Mouse (Mus musculus) MEL (cell line): Measurements from ENCODE around the gene Olr1. TPM values are rescaled to one million over a fixed set of nuclear protein-coding genes. Genes with fewer than 3 reads are reported as not detected.

Source experiments
- DNase-seq: peaks from one replicate; pipeline ENCODE4 v3.0.0; 2011; ENCODE audit warnings: low read depth, low spot score
- H3K27ac ChIP-seq: 2 replicates; pipeline ENCODE4 v1.5.1; 2012; ENCODE audit warnings: low read depth, mild to moderate bottlenecking, control low read depth, low read length, moderate library complexity; ENCODE audit not compliant: control insufficient read depth
- H3K27me3 ChIP-seq, 2 experiments: fragments of 150-350 bp in 1 of 2; sonication (generic) in 1 of 2; 2 replicates each; pipeline ENCODE4 v1.6.1; 2012; ENCODE audit warnings: low read length in 2 of 2, mild to moderate bottlenecking in 2 of 2, improper control_type of control experiment in 1 of 2, moderate library complexity in 1 of 2; ENCODE audit not compliant: insufficient read depth in 2 of 2, control insufficient read depth in 1 of 2
- H3K36me3 ChIP-seq, 2 experiments: 2 replicates each; pipeline ENCODE4 v1.6.1; 2012 to 2014; ENCODE audit warnings: low read length in 2 of 2, improper control_type of control experiment in 1 of 2, inconsistent platforms in 1 of 2, mild to moderate bottlenecking in 1 of 2; ENCODE audit not compliant: insufficient read depth in 2 of 2, control insufficient read depth in 1 of 2
- H3K4me1 ChIP-seq, 2 experiments: fragments of 150-350 bp in 1 of 2; sonication (generic) in 1 of 2; 2 replicates each; pipeline ENCODE4 v1.6.1; 2012; ENCODE audit warnings: low read length in 2 of 2, improper control_type of control experiment in 1 of 2, mild to moderate bottlenecking in 1 of 2; ENCODE audit not compliant: insufficient read depth in 2 of 2, control insufficient read depth in 1 of 2
- H3K4me3 ChIP-seq, 2 experiments: fragments of 150-350 bp in 1 of 2; sonication (generic) in 1 of 2; 2 replicates each; pipeline ENCODE4 v1.5.1; 2012; ENCODE audit warnings: low read depth in 2 of 2, low read length in 2 of 2, mild to moderate bottlenecking in 2 of 2, moderate library complexity in 2 of 2, control low read depth in 1 of 2, improper control_type of control experiment in 1 of 2; ENCODE audit not compliant: control insufficient read depth in 1 of 2, insufficient read depth in 1 of 2
- H3K79me2 ChIP-seq: 2 replicates; pipeline ENCODE4 v1.6.1; 2012; ENCODE audit warnings: mild to moderate bottlenecking, low read length, moderate library complexity; ENCODE audit not compliant: control insufficient read depth, poor library complexity, insufficient read depth
- H3K9ac ChIP-seq: 2 replicates; pipeline ENCODE4 v1.6.1; 2012; ENCODE audit warnings: low read depth, mild to moderate bottlenecking, control low read depth, low read length, moderate library complexity; ENCODE audit not compliant: control insufficient read depth, poor library complexity, severe bottlenecking
- H3K9me3 ChIP-seq: fragments of 150-350 bp; sonication (generic); replicated peaks from 2 replicates; pipeline ENCODE4 v1.6.1; 2012; ENCODE audit warnings: mild to moderate bottlenecking, low read length, improper control_type of control experiment, moderate library complexity; ENCODE audit not compliant: insufficient read depth
- CHD1 ChIP-seq: IDR thresholded peaks from 2 replicates; pipeline ENCODE4 v1.6.1; 2012; ENCODE audit warnings: low read depth, mild to moderate bottlenecking, inconsistent platforms, low read length, improper control_type of control experiment
- CHD2 ChIP-seq: IDR thresholded peaks from 2 replicates; pipeline ENCODE4 v1.6.1; 2011; ENCODE audit warnings: low read length, improper control_type of control experiment
- E2F4 ChIP-seq: IDR thresholded peaks from 2 replicates; pipeline ENCODE4 v1.6.1; 2011; ENCODE audit warnings: low read depth, low read length, improper control_type of control experiment, borderline replicate concordance
- EP300 ChIP-seq, 2 experiments: IDR thresholded peaks; 2 replicates each; pipeline ENCODE4 v1.6.1; 2011; ENCODE audit warnings: improper control_type of control experiment in 2 of 2, low read length in 2 of 2, low read depth in 1 of 2, mild to moderate bottlenecking in 1 of 2
- ETS1 ChIP-seq: IDR thresholded peaks from 2 replicates; pipeline ENCODE4 v1.6.1; 2012; ENCODE audit warnings: low read depth, mild to moderate bottlenecking, inconsistent platforms, low read length, improper control_type of control experiment, moderate library complexity
- GABPA ChIP-seq: IDR thresholded peaks from 2 replicates; pipeline ENCODE4 v1.6.1; 2012; ENCODE audit warnings: low read depth, mild to moderate bottlenecking, inconsistent platforms, low read length, improper control_type of control experiment, moderate library complexity
- GATA1 ChIP-seq: IDR thresholded peaks from 2 replicates; pipeline ENCODE4 v1.6.1; 2011; ENCODE audit warnings: low read depth, low read length, improper control_type of control experiment
- KAT2A ChIP-seq: conservative IDR thresholded peaks from 2 replicates; pipeline ENCODE4 v1.6.1; 2012; ENCODE audit warnings: low read depth, low read length, improper control_type of control experiment, inconsistent platforms
- MAX ChIP-seq: IDR thresholded peaks from 2 replicates; pipeline ENCODE4 v1.6.1; 2011; ENCODE audit warnings: low read length, improper control_type of control experiment
- MAZ ChIP-seq: IDR thresholded peaks from 2 replicates; pipeline ENCODE4 v1.6.1; 2012; ENCODE audit warnings: low read depth, mild to moderate bottlenecking, inconsistent platforms, low read length, improper control_type of control experiment
- MEF2A ChIP-seq: IDR thresholded peaks from 2 replicates; pipeline ENCODE4 v1.6.1; 2014; ENCODE audit warnings: low read depth, mild to moderate bottlenecking, inconsistent platforms, low read length, improper control_type of control experiment; ENCODE audit not compliant: poor library complexity, insufficient replicate concordance, severe bottlenecking; ENCODE audit errors: extremely low read depth
- MYB ChIP-seq: IDR thresholded peaks from 2 replicates; pipeline ENCODE4 v1.6.1; 2011; ENCODE audit warnings: mild to moderate bottlenecking, low read depth, low read length, improper control_type of control experiment
- SIN3A ChIP-seq: IDR thresholded peaks from 2 replicates; pipeline ENCODE4 v1.6.1; 2012; ENCODE audit warnings: low read length, improper control_type of control experiment, inconsistent platforms
- SMC3 ChIP-seq: IDR thresholded peaks from 2 replicates; pipeline ENCODE4 v1.6.1; 2011; ENCODE audit warnings: low read depth, low read length, improper control_type of control experiment
- TAL1 ChIP-seq: IDR thresholded peaks from 2 replicates; pipeline ENCODE4 v1.6.1; 2012; ENCODE audit warnings: mild to moderate bottlenecking, inconsistent platforms, low read length, moderate library complexity, mixed read lengths
- TBP ChIP-seq: IDR thresholded peaks from 2 replicates; pipeline ENCODE4 v1.8.0; 2011; ENCODE audit warnings: low read depth, low read length, improper control_type of control experiment
- USF2 ChIP-seq, 2 experiments: IDR thresholded peaks; 2 replicates each; pipeline ENCODE4 v1.6.1; 2011 to 2012; ENCODE audit warnings: improper control_type of control experiment in 2 of 2, low read length in 2 of 2, borderline replicate concordance in 1 of 2, inconsistent platforms in 1 of 2, low read depth in 1 of 2, mild to moderate bottlenecking in 1 of 2; ENCODE audit not compliant: insufficient read depth in 1 of 2
- ZC3H11A ChIP-seq: IDR thresholded peaks from 2 replicates; pipeline ENCODE4 v1.6.1; 2012; ENCODE audit warnings: low read depth, mild to moderate bottlenecking, inconsistent platforms, low read length, improper control_type of control experiment
- ZKSCAN1 ChIP-seq: IDR thresholded peaks from 2 replicates; pipeline ENCODE4 v1.6.1; 2012; ENCODE audit warnings: low read depth, mild to moderate bottlenecking, inconsistent platforms, low read length, improper control_type of control experiment, moderate library complexity
- polyA plus RNA-seq, 2 experiments: library from polyadenylated mRNA; stranded (reverse) in 1 of 2; unstranded in 1 of 2; fragments of >175 nt in 1 of 2; fragments of >200 nt in 1 of 2; gene quantifications; 2 replicates each; pipeline versions ENCODE4 v1.2.1 to v1.2.4; 2012; ENCODE audit warnings: low replicate concordance in 2 of 2, low read depth in 1 of 2; ENCODE audit not compliant: insufficient read length in 2 of 2, insufficient read depth in 1 of 2, missing spikeins in 1 of 2
- total RNA-seq: library from RNA; depleted of rRNA; stranded (reverse); fragments of 300-350 nt; gene quantifications from 2 replicates; pipeline ENCODE4 v1.2.3, GENCODE M21; 2012

The Olr1 gene
- total and polyA plus RNA-seq, 3 experiments = 0.06 TPM; not detected in 2

- H3K27me3 ChIP-seq = peaks cover 0 to 6% of the 10 kb centered on the region in 2 experiments; a peak in 2 of 4 replicates
- H3K36me3 ChIP-seq = peaks cover 0 to 6% of the 10 kb centered on the region in 2 experiments; a peak in 2 of 4 replicates
- H3K4me1 ChIP-seq = peaks cover 0 to 9% of the 10 kb centered on the region in 2 experiments; a peak in 1 of 4 replicates
- no peak for DNase-seq
- H3K4me3 ChIP-seq = no peak overlapping the region
- H3K27ac ChIP-seq = no peak overlapping the region
- H3K79me2 ChIP-seq = no peaks in the 10 kb centered on the region
- H3K9me3 ChIP-seq = no peaks in the 10 kb centered on the region
- TF ChIP-seq MAZ (no peak), CHD2 (no peak)
- no peak overlapping the region for H3K9ac ChIP-seq
Measured at GRCm38 (mm10) chr6:129516388-129516787, 9.4 kb upstream of the Olr1 start.

DNA sequence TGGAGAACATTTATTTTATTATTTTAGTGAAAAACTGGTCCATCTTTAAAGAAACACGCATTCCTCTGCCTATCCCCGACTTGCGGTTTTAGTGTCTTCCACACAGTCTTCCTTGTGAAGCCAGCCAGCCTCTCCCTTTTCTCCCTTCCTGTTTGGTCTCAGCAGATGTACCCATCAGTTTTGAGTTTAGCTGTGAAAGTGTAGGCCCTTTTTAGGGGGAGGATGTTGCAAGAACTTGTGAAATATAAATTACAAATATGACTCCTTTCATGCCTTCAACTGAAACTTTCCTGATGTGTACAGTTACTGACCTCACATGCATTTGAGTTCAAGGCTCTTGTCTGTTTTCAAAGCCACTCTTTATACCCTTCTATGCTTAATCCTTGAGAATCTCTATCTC lies 8.1 kb upstream of the Olr1 start:
- Histone ChIP-seq H3K4me1 (peaks cover 0 to 9% of the 10 kb centered on the region in 2 experiments; a peak in 1 of 4 replicates), H3K9me3 (no peaks in the 10 kb centered on the region), H3K27ac (no peak overlapping the region), H3K36me3 (peaks cover 0 to 6% of the 10 kb centered on the region in 2 experiments; a peak in 2 of 4 replicates), H3K79me2 (no peaks in the 10 kb centered on the region), H3K4me3 (no peak overlapping the region), H3K9ac (no peak overlapping the region), H3K27me3 (peaks cover 0 to under 1% of the 10 kb centered on the region in 2 experiments; a peak in 1 of 4 replicates)
- no peak for DNase-seq
- TF ChIP-seq TBP (no peak), MAX (no peak), GATA1 (no peak), KAT2A (no peak), TAL1 (no peak), GABPA (no peak), MEF2A (no peak), CHD1 (no peak), SIN3A (no peak), ETS1 (no peak), ZC3H11A (no peak), EP300 (IDR thresholded peaks at IDR 0.05; ENCODE audit: low read depth in 1 of 2, low read length in 2 of 2) (no peak), E2F4 (no peak), USF2 (IDR thresholded peaks at IDR 0.05; ENCODE audit: borderline replicate concordance in 1 of 2, insufficient read depth in 1 of 2, low read depth in 1 of 2, low read length in 2 of 2) (no peak), MYB (no peak), SMC3 (no peak), CHD2 (no peak), ZKSCAN1 (no peak)
- TF ChIP-seq, all 39 proteins: peak for 0
